Mouse (Mus musculus) stomach, embryonic 14.5 days (tissue): ENCODE results near the gene Nhlrc2. TPM values are rescaled to one million over a fixed set of nuclear protein-coding genes. Genes with fewer than 3 reads are reported as not detected.

Source experiments
- ATAC-seq: fragments of 200-750 bp; cut with Nextera tagmentation; 2 replicates; pipeline ENCODE4 v1.8.0; 2017; ENCODE audit warnings: low read depth, moderate TSS enrichment; ENCODE audit not compliant: insufficient number of reproducible peaks, insufficient read depth, low FRiP score
- H3K27ac ChIP-seq: fragments of 300-500 bp; sonication (generic); 2 replicates; pipeline ENCODE4 v1.5.1; 2014; ENCODE audit warnings: mild to moderate bottlenecking, low read length, moderate library complexity, mixed read lengths
- H3K27me3 ChIP-seq: fragments of 300-500 bp; sonication (generic); 2 replicates; pipeline ENCODE4 v1.6.1; 2014; ENCODE audit warnings: low read length, control low read depth, mixed read lengths; ENCODE audit not compliant: control insufficient read depth, insufficient read depth
- H3K36me3 ChIP-seq: fragments of 300-500 bp; sonication (generic); 2 replicates; pipeline ENCODE4 v1.6.1; 2014; ENCODE audit warnings: mild to moderate bottlenecking, control low read depth, low read length, moderate library complexity, mixed read lengths; ENCODE audit not compliant: control insufficient read depth, insufficient read depth
- H3K4me1 ChIP-seq: fragments of 300-500 bp; sonication (generic); 2 replicates; pipeline ENCODE4 v1.6.1; 2014; ENCODE audit warnings: low read length, control low read depth, mixed read lengths; ENCODE audit not compliant: control insufficient read depth, insufficient read depth
- H3K4me2 ChIP-seq: fragments of 300-500 bp; sonication (generic); replicated peaks from 2 replicates; pipeline ENCODE4 v1.6.1; 2014; ENCODE audit warnings: low read depth, low read length, control low read depth
- H3K4me3 ChIP-seq: fragments of 300-500 bp; sonication (generic); 2 replicates; pipeline ENCODE4 v1.5.1; 2014; ENCODE audit warnings: low read depth, low read length, control low read depth
- H3K9ac ChIP-seq: fragments of 300-500 bp; sonication (generic); replicated peaks from 2 replicates; pipeline ENCODE4 v1.6.1; 2014; ENCODE audit warnings: low read depth, mild to moderate bottlenecking, control low read depth, low read length, moderate library complexity, mixed read lengths
- H3K9me3 ChIP-seq: fragments of 300-500 bp; sonication (generic); 2 replicates; pipeline ENCODE4 v1.6.1; 2016; ENCODE audit warnings: low read depth, low read length, control low read depth; ENCODE audit not compliant: control insufficient read depth
- WGBS: fragments of 180-500 bp; shearing (Covaris S2); extraction: QIAGEN DNeasy Blood & Tissue Kit; methylation state at CpG from one replicate; pipeline ENCODE4 v1.1.7; 2014; 5-methylcytosine and 5-hydroxymethylcytosine counted together
- polyA plus RNA-seq: library from polyadenylated mRNA; unstranded; fragments of >200 nt; fragmentation: Nextera tagmentation; extraction: Ambion mirVana; gene quantifications from 2 replicates; pipeline ENCODE4 v1.2.1, GENCODE M21; 2014

The Nhlrc2 gene
- polyA plus RNA-seq, 1 experiment from 2014 or later: 20.9 TPM

- WGBS: 59% methylated on average over 12 of the region's 12 CpGs
- Histone ChIP-seq H3K9me3 (no peaks in the 10 kb centered on the region), H3K27ac (no peak overlapping the region), H3K4me1 (peaks cover 5% of the 10 kb centered on the region; the same call in 1 of the 2 replicates), H3K4me3 (no peak overlapping the region), H3K36me3 (no peaks in the 10 kb centered on the region), H3K9ac (no peak overlapping the region), H3K4me2 (no peak overlapping the region), H3K27me3 (no peaks in the 10 kb centered on the region)
- peak; percentile 77; the same call in 1 of the 2 replicates for ATAC-seq
Observed at GRCm38 (mm10) chr19:56637035-56637683, 89.1 kb downstream of the Nhlrc2 start.

- H3K4me2 ChIP-seq: no peak overlapping the region
- no peak overlapping the region for H3K4me3 ChIP-seq
- no peak overlapping the region for H3K27ac ChIP-seq
- peaks cover 5% of the 10 kb centered on the region; the same call in 1 of the 2 replicates for H3K4me1 ChIP-seq
- ATAC-seq: no peak
- no peaks in the 10 kb centered on the region for H3K36me3 ChIP-seq
- no peak overlapping the region for H3K9ac ChIP-seq
- H3K9me3 ChIP-seq: no peaks in the 10 kb centered on the region
- no peaks in the 10 kb centered on the region for H3K27me3 ChIP-seq
- WGBS: 90% methylated on average over 9 of the region's 9 CpGs
Observed at GRCm38 (mm10) chr19:56637684-56638049, 89.6 kb downstream of the Nhlrc2 start.

- Histone ChIP-seq H3K27ac (peak overlapping the region; percentile 24; the same call in 1 of the 2 replicates), H3K4me1 (peaks cover 9% of the 10 kb centered on the region; the same call in 1 of the 2 replicates), H3K36me3 (no peaks in the 10 kb centered on the region), H3K9me3 (peaks cover 3% of the 10 kb centered on the region; the same call in 1 of the 2 replicates), H3K9ac (no peak overlapping the region), H3K4me2 (no peak overlapping the region), H3K27me3 (no peaks in the 10 kb centered on the region), H3K4me3 (no peak overlapping the region)
- ATAC-seq: no peak
- WGBS: 78% methylated on average over 7 of the region's 7 CpGs
Observed at GRCm38 (mm10) chr19:56647451-56648120, 99.5 kb downstream of the Nhlrc2 start.

GRCm38 (mm10) chr19:56651262-56651661 lies 103.2 kb downstream of the Nhlrc2 start:
- Histone ChIP-seq H3K27ac (peak overlapping the region; percentile 35; the same call in 1 of the 2 replicates), H3K36me3 (no peaks in the 10 kb centered on the region), H3K4me2 (no peak overlapping the region), H3K27me3 (no peaks in the 10 kb centered on the region), H3K4me3 (no peak overlapping the region), H3K4me1 (peaks cover 16% of the 10 kb centered on the region; the same call in 1 of the 2 replicates), H3K9ac (no peak overlapping the region), H3K9me3 (peaks cover 2% of the 10 kb centered on the region; the same call in 1 of the 2 replicates)
- no peak for ATAC-seq
- 82% methylated on average over 4 of the region's 4 CpGs for WGBS

- Histone ChIP-seq H3K4me1 (peaks cover 16% of the 10 kb centered on the region; the same call in 1 of the 2 replicates), H3K4me3 (0 out of 2 replicates have a peak overlapping the region, but pooled peaks have one; percentile 5), H3K9ac (no peak overlapping the region), H3K36me3 (no peaks in the 10 kb centered on the region), H3K27me3 (no peaks in the 10 kb centered on the region), H3K27ac (peak overlapping the region; percentile 52; the same call in 1 of the 2 replicates), H3K4me2 (peak overlapping the region; percentile 32), H3K9me3 (no peaks in the 10 kb centered on the region)
- peak; percentile 83; the same call in 1 of the 2 replicates for ATAC-seq
- 20% methylated on average over 19 of the region's 19 CpGs for WGBS
Observed at GRCm38 (mm10) chr19:56652034-56652962, 104.2 kb downstream of the Nhlrc2 start.

Other genes starting within 250 kb of the Nhlrc2 start
- gene Nrap, start 158.2 kb upstream of the Nhlrc2 start, polyA plus RNA-seq: 0.26 and 0.45 TPM in 2 replicates
- 29.1 and 31.3 TPM in 2 replicates for gene Casp7, start 151.1 kb upstream of the Nhlrc2 start, polyA plus RNA-seq
- gene Plekhs1, start 86.6 kb upstream of the Nhlrc2 start, polyA plus RNA-seq: 0.51 and 1.4 TPM in 2 replicates
- 21.8 and 26.4 TPM in 2 replicates for gene Dclre1a, start within 50 bp of the Nhlrc2 start, polyA plus RNA-seq
- gene Adrb1, start 173.9 kb downstream of the Nhlrc2 start, polyA plus RNA-seq: 1.2 and 1.3 TPM in 2 replicates